Mouse (Mus musculus): ENCODE measurements at regions not wholly inside any gene's neighbourhood (a gene's known extent, or its start where the extent isn't known, plus 50 kb on each side); places are given as distances from the start of the nearest gene placed in this dataset.

GRCm38 (mm10) chr10:53482919-53483318 is 103.2 kb upstream of the Cep85l start:
- no peak overlapping the region for H3K27ac ChIP-seq
- TF ChIP-seq EP300 (IDR thresholded peaks at IDR 0.05; ENCODE audit: low read depth): no peak
- no peak for TF ChIP-seq CTCF (IDR thresholded peaks at IDR 0.05; ENCODE audit: low read depth)
- no peaks in the 10 kb centered on the region for H3K4me1 ChIP-seq (replicated peaks; ENCODE audit: control insufficient read depth in 2 of 2, insufficient read depth in 2 of 2, low read length in 1 of 2)
- ATAC-seq (ENCODE audit: insufficient read depth) (no peak), DNase-seq (ENCODE audit: low read depth in 3 of 3, low spot score in 3 of 3) (no peak)
- 55% methylated on average over 3 of the region's 3 CpGs for WGBS (ENCODE audit: insufficient replicate concordance)
- no peaks in the 10 kb centered on the region for H3K9me3 ChIP-seq (ENCODE audit: control insufficient read depth, low read length)
- H3K4me2 ChIP-seq (ENCODE audit: low read depth): no peak overlapping the region
- no peaks in the 10 kb centered on the region for H3K27me3 ChIP-seq (ENCODE audit: control insufficient read depth, insufficient read depth, low read length)
- H3K9ac ChIP-seq (replicated peaks): no peak overlapping the region
- no peaks in the 10 kb centered on the region for H3K36me3 ChIP-seq (replicated peaks; ENCODE audit: control insufficient read depth, insufficient read depth, low read depth)
- no peak overlapping the region for H3K4me3 ChIP-seq (ENCODE audit: insufficient read depth in 1 of 2, low read depth in 2 of 2, low read length in 2 of 2)

- H3K27ac ChIP-seq: no peak overlapping the region
- H3K4me1 ChIP-seq (replicated peaks; ENCODE audit: control insufficient read depth in 2 of 2, insufficient read depth in 2 of 2, low read length in 1 of 2): no peaks in the 10 kb centered on the region
- DNase-seq (ENCODE audit: low read depth in 3 of 3, low spot score in 3 of 3) (no peak), ATAC-seq (ENCODE audit: insufficient read depth) (no peak)
- H3K4me2 ChIP-seq (ENCODE audit: low read depth): no peak overlapping the region
- 61% methylated on average over 3 of the region's 3 CpGs for WGBS (ENCODE audit: insufficient replicate concordance)
- H3K36me3 ChIP-seq (replicated peaks; ENCODE audit: control insufficient read depth, insufficient read depth, low read depth): no peaks in the 10 kb centered on the region
- TF ChIP-seq EP300 (IDR thresholded peaks at IDR 0.05; ENCODE audit: low read depth) (no peak), CTCF (IDR thresholded peaks at IDR 0.05; ENCODE audit: low read depth) (no peak)
- H3K9me3 ChIP-seq (ENCODE audit: control insufficient read depth, low read length): no peaks in the 10 kb centered on the region; the same call in 1 of the 2 replicates
- no peak overlapping the region for H3K4me3 ChIP-seq (ENCODE audit: insufficient read depth in 1 of 2, low read depth in 2 of 2, low read length in 2 of 2)
- H3K27me3 ChIP-seq (ENCODE audit: control insufficient read depth, insufficient read depth, low read length): no peaks in the 10 kb centered on the region
- H3K9ac ChIP-seq (replicated peaks): no peak overlapping the region
Observed at GRCm38 (mm10) chr10:53470200-53470599, 90.5 kb upstream of the Cep85l start.

- no peaks in the 10 kb centered on the region; the same call in 1 of the 2 replicates for H3K9me3 ChIP-seq (ENCODE audit: control insufficient read depth, low read length)
- H3K4me2 ChIP-seq (ENCODE audit: low read depth): no peak overlapping the region
- no peaks in the 10 kb centered on the region for H3K36me3 ChIP-seq (replicated peaks; ENCODE audit: control insufficient read depth, insufficient read depth, low read depth)
- TF ChIP-seq CTCF (IDR thresholded peaks at IDR 0.05; ENCODE audit: low read depth) (no peak), EP300 (IDR thresholded peaks at IDR 0.05; ENCODE audit: low read depth) (no peak)
- DNase-seq (ENCODE audit: low read depth in 3 of 3, low spot score in 3 of 3) (no peak), ATAC-seq (ENCODE audit: insufficient read depth) (no peak)
- WGBS (ENCODE audit: insufficient replicate concordance): 61% methylated on average over 1 of the region's 1 CpGs
- no peaks in the 10 kb centered on the region for H3K27me3 ChIP-seq (ENCODE audit: control insufficient read depth, insufficient read depth, low read length)
- no peaks in the 10 kb centered on the region; a peak in 1 of 4 replicates for H3K4me1 ChIP-seq (replicated peaks; ENCODE audit: control insufficient read depth in 2 of 2, insufficient read depth in 2 of 2, low read length in 1 of 2)
- H3K9ac ChIP-seq (replicated peaks): no peak overlapping the region
- no peak overlapping the region for H3K4me3 ChIP-seq (ENCODE audit: insufficient read depth in 1 of 2, low read depth in 2 of 2, low read length in 2 of 2)
- no peak overlapping the region for H3K27ac ChIP-seq
Observed at GRCm38 (mm10) chr10:53469611-53470010, 89.9 kb upstream of the Cep85l start.

DNA sequence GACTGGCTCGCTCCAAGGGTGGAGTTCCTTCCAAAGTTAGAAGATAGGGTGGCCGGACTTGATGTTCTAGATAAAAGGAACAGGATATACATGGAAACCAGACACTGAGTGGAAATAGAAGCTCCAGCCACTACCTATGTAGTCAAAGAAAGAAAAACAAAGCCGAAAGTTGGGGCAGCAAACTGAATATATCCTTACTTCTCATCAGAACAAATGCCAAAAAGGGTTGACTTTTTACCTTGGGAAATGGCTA is 88.5 kb upstream of the Cep85l start:
- H3K4me1 ChIP-seq (replicated peaks; ENCODE audit: control insufficient read depth in 2 of 2, insufficient read depth in 2 of 2, low read length in 1 of 2): no peaks in the 10 kb centered on the region; a peak in 1 of 4 replicates
- 49% methylated on average over 3 of the region's 3 CpGs for WGBS (ENCODE audit: insufficient replicate concordance)

DNA sequence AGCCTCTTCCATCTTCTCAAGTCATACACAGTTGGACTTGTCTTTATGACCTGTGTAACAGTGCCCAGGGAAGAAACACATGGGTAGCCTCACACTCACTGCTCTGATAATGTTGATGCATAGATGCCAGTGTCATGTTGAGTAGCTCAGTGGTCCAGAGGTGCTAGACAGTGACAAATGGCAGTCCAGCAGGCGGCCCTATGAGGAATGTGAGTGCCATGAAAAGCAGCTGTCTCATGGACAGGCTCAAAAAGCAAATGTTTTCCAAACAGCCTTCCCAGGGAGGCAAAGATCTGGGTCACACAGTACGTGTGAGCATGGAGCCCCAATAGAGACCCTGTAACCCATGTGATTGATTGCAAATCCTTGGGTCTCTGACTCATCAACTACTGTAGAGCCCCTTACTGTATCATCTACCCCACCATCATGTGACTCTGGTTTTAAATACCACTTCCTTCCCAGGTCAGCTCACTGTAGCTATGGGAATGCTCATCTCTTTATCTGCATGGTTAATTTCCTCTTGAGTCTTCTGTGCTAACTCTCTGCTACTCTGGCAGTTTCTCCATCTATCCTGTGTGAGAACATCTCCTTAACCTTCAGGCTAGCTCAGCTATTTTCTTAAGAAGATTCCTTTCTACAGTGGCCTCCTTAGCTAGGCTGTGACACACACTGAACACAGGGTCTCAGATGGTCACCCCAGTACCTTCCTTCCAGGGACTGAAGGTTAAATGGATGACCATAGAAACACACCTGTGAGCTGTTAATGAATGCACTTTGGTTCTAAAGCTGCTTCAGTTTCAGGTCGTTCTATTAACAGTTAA is 87.9 kb upstream of the Cep85l start:
- Histone ChIP-seq H3K4me2 (ENCODE audit: low read depth) (no peak overlapping the region), H3K27me3 (ENCODE audit: control insufficient read depth, insufficient read depth, low read length) (no peaks in the 10 kb centered on the region), H3K4me1 (replicated peaks; ENCODE audit: control insufficient read depth in 2 of 2, insufficient read depth in 2 of 2, low read length in 1 of 2) (peaks cover 0 to 3% of the 10 kb centered on the region in 2 experiments; a peak in 2 of 4 replicates), H3K36me3 (replicated peaks; ENCODE audit: control insufficient read depth, insufficient read depth, low read depth) (no peaks in the 10 kb centered on the region), H3K27ac (no peak overlapping the region), H3K9me3 (ENCODE audit: control insufficient read depth, low read length) (no peaks in the 10 kb centered on the region; the same call in 1 of the 2 replicates), H3K9ac (replicated peaks) (no peak overlapping the region), H3K4me3 (ENCODE audit: insufficient read depth in 1 of 2, low read depth in 2 of 2, low read length in 2 of 2) (no peak overlapping the region)
- WGBS (ENCODE audit: insufficient replicate concordance): 45% methylated on average over 3 of the region's 3 CpGs
- no peak for ATAC-seq (ENCODE audit: insufficient read depth)
- DNase-seq (ENCODE audit: low read depth in 3 of 3, low spot score in 3 of 3): no peak
- TF ChIP-seq CTCF (IDR thresholded peaks at IDR 0.05; ENCODE audit: low read depth): no peak
- no peak for TF ChIP-seq EP300 (IDR thresholded peaks at IDR 0.05; ENCODE audit: low read depth)

More for the DNA sequence above, 88.5 kb upstream of the Cep85l start:
- H3K9me3 ChIP-seq (ENCODE audit: control insufficient read depth, low read length): no peaks in the 10 kb centered on the region; the same call in 1 of the 2 replicates
- no peaks in the 10 kb centered on the region for H3K36me3 ChIP-seq (replicated peaks; ENCODE audit: control insufficient read depth, insufficient read depth, low read depth)
- DNase-seq (ENCODE audit: low read depth in 3 of 3, low spot score in 3 of 3): no peak
- H3K27me3 ChIP-seq (ENCODE audit: control insufficient read depth, insufficient read depth, low read length): no peaks in the 10 kb centered on the region
- TF ChIP-seq EP300 (IDR thresholded peaks at IDR 0.05; ENCODE audit: low read depth) (no peak), CTCF (IDR thresholded peaks at IDR 0.05; ENCODE audit: low read depth) (no peak)
- H3K9ac ChIP-seq (replicated peaks): no peak overlapping the region
- no peak for ATAC-seq (ENCODE audit: insufficient read depth)
- H3K27ac ChIP-seq: no peak overlapping the region
- no peak overlapping the region for H3K4me2 ChIP-seq (ENCODE audit: low read depth)
- H3K4me3 ChIP-seq (ENCODE audit: insufficient read depth in 1 of 2, low read depth in 2 of 2, low read length in 2 of 2): no peak overlapping the region
